Mouse (Mus musculus): ENCODE data around the gene Rnf180. TPM values are rescaled to one million over a fixed set of nuclear protein-coding genes. Genes with fewer than 3 reads are reported as not detected.

The Rnf180 gene
- polyA plus RNA-seq, 1 experiment from 2014 or later, result 2.2 TPM

GRCm38 (mm10) chr13:105300009-105300346 is 5.4 kb upstream of the Rnf180 start:
- Histone ChIP-seq H3K9me3 (ENCODE audit: control insufficient read depth, low read length) (no peaks in the 10 kb centered on the region), H3K27ac (ENCODE audit: low read depth, low read length) (no peak overlapping the region; the same call in 1 of the 2 replicates), H3K4me1 (replicated peaks; ENCODE audit: control insufficient read depth, insufficient read depth, low read length) (no peaks in the 10 kb centered on the region), H3K36me3 (ENCODE audit: control insufficient read depth, insufficient read depth, low read length) (no peaks in the 10 kb centered on the region), H3K4me3 (ENCODE audit: low read depth, low read length) (no peak overlapping the region), H3K9ac (ENCODE audit: low read depth, low read length) (no peak overlapping the region), H3K4me2 (no peak overlapping the region), H3K27me3 (replicated peaks; ENCODE audit: control insufficient read depth, insufficient read depth, low read length) (no peaks in the 10 kb centered on the region)
- WGBS, result 33% methylated on average over 4 of the region's 4 CpGs
- DNase-seq (ENCODE audit: low spot score) (no peak), ATAC-seq (replicated peaks; ENCODE audit: low FRiP score) (peak; percentile 77)

- no peak overlapping the region for H3K9ac ChIP-seq (ENCODE audit: low read depth, low read length)
- ATAC-seq (replicated peaks; ENCODE audit: low FRiP score) (peak; percentile 35; the same call in 1 of the 2 replicates), DNase-seq (ENCODE audit: low spot score) (no peak)
- no peaks in the 10 kb centered on the region for H3K27me3 ChIP-seq (replicated peaks; ENCODE audit: control insufficient read depth, insufficient read depth, low read length)
- WGBS, result 34% methylated on average over 4 of the region's 4 CpGs
- no peak overlapping the region; the same call in 1 of the 2 replicates for H3K27ac ChIP-seq (ENCODE audit: low read depth, low read length)
- H3K4me3 ChIP-seq (ENCODE audit: low read depth, low read length), result no peak overlapping the region
- H3K36me3 ChIP-seq (ENCODE audit: control insufficient read depth, insufficient read depth, low read length), result no peaks in the 10 kb centered on the region
- H3K4me2 ChIP-seq, result peak overlapping the region; percentile 6; the same call in 1 of the 2 replicates
- H3K9me3 ChIP-seq (ENCODE audit: control insufficient read depth, low read length), result no peaks in the 10 kb centered on the region
- no peaks in the 10 kb centered on the region for H3K4me1 ChIP-seq (replicated peaks; ENCODE audit: control insufficient read depth, insufficient read depth, low read length)
Observed at GRCm38 (mm10) chr13:105299162-105300008, 4.8 kb upstream of the Rnf180 start.

GRCm38 (mm10) chr13:105293781-105294667 is 591 bp downstream of the Rnf180 start:
- Histone ChIP-seq H3K4me1 (replicated peaks; ENCODE audit: control insufficient read depth, insufficient read depth, low read length) (peaks cover 2% of the 10 kb centered on the region; the same call in 1 of the 2 replicates), H3K27me3 (replicated peaks; ENCODE audit: control insufficient read depth, insufficient read depth, low read length) (no peaks in the 10 kb centered on the region), H3K9me3 (ENCODE audit: control insufficient read depth, low read length) (no peaks in the 10 kb centered on the region), H3K4me2 (peak overlapping the region; percentile 94), H3K9ac (ENCODE audit: low read depth, low read length) (peak overlapping the region; percentile 68), H3K36me3 (ENCODE audit: control insufficient read depth, insufficient read depth, low read length) (no peaks in the 10 kb centered on the region), H3K4me3 (ENCODE audit: low read depth, low read length) (peak overlapping the region; percentile 75), H3K27ac (ENCODE audit: low read depth, low read length) (no peak overlapping the region; the same call in 1 of the 2 replicates)
- DNase-seq (ENCODE audit: low spot score) (peak; percentile 62), ATAC-seq (replicated peaks; ENCODE audit: low FRiP score) (peak; percentile 64)
- WGBS, result under 1% methylated on average over 62 of the region's 91 CpGs

- Histone ChIP-seq H3K9ac (ENCODE audit: low read depth, low read length) (no peak overlapping the region), H3K36me3 (ENCODE audit: control insufficient read depth, insufficient read depth, low read length) (no peaks in the 10 kb centered on the region), H3K9me3 (ENCODE audit: control insufficient read depth, low read length) (no peaks in the 10 kb centered on the region), H3K4me2 (no peak overlapping the region), H3K4me1 (replicated peaks; ENCODE audit: control insufficient read depth, insufficient read depth, low read length) (peaks cover 2% of the 10 kb centered on the region; the same call in 1 of the 2 replicates), H3K4me3 (ENCODE audit: low read depth, low read length) (no peak overlapping the region), H3K27ac (ENCODE audit: low read depth, low read length) (no peak overlapping the region), H3K27me3 (replicated peaks; ENCODE audit: control insufficient read depth, insufficient read depth, low read length) (no peaks in the 10 kb centered on the region)
- ATAC-seq (replicated peaks; ENCODE audit: low FRiP score) (no peak), DNase-seq (ENCODE audit: low spot score) (no peak)
- WGBS, result 40% methylated on average over 4 of the region's 4 CpGs
Observed at GRCm38 (mm10) chr13:105291816-105292215, 2.8 kb downstream of the Rnf180 start.

- H3K9me3 ChIP-seq (ENCODE audit: control insufficient read depth, low read length), result no peaks in the 10 kb centered on the region
- H3K27me3 ChIP-seq (replicated peaks; ENCODE audit: control insufficient read depth, insufficient read depth, low read length), result no peaks in the 10 kb centered on the region
- H3K4me2 ChIP-seq, result no peak overlapping the region
- 76% methylated on average over 2 of the region's 2 CpGs for WGBS
- ATAC-seq (replicated peaks; ENCODE audit: low FRiP score) (no peak), DNase-seq (ENCODE audit: low spot score) (no peak)
- no peak overlapping the region for H3K4me3 ChIP-seq (ENCODE audit: low read depth, low read length)
- no peaks in the 10 kb centered on the region for H3K36me3 ChIP-seq (ENCODE audit: control insufficient read depth, insufficient read depth, low read length)
- H3K4me1 ChIP-seq (replicated peaks; ENCODE audit: control insufficient read depth, insufficient read depth, low read length), result peaks cover 2% of the 10 kb centered on the region; the same call in 1 of the 2 replicates
- H3K9ac ChIP-seq (ENCODE audit: low read depth, low read length), result no peak overlapping the region
- H3K27ac ChIP-seq (ENCODE audit: low read depth, low read length), result no peak overlapping the region
Observed at GRCm38 (mm10) chr13:105290594-105290993, 4.0 kb downstream of the Rnf180 start.

GRCm38 (mm10) chr13:105290021-105290420 is 4.6 kb downstream of the Rnf180 start:
- whole genome bisulfite sequencing, result 52% methylated on average over 5 of the region's 5 CpGs

GRCm38 (mm10) chr13:105279397-105280018 is 15.1 kb downstream of the Rnf180 start:
- H3K36me3 ChIP-seq (ENCODE audit: control insufficient read depth, insufficient read depth, low read length), result no peaks in the 10 kb centered on the region
- ATAC-seq (replicated peaks; ENCODE audit: low FRiP score), result peak; percentile 58; the same call in 1 of the 2 replicates
- H3K9ac ChIP-seq (ENCODE audit: low read depth, low read length), result no peak overlapping the region
- H3K4me3 ChIP-seq (ENCODE audit: low read depth, low read length), result no peak overlapping the region
- no peak overlapping the region for H3K4me2 ChIP-seq
- 72% methylated on average over 8 of the region's 8 CpGs for WGBS
- no peaks in the 10 kb centered on the region for H3K4me1 ChIP-seq (replicated peaks; ENCODE audit: control insufficient read depth, insufficient read depth, low read length)
- no peaks in the 10 kb centered on the region for H3K9me3 ChIP-seq (ENCODE audit: control insufficient read depth, low read length)
- no peaks in the 10 kb centered on the region for H3K27me3 ChIP-seq (replicated peaks; ENCODE audit: control insufficient read depth, insufficient read depth, low read length)
- H3K27ac ChIP-seq (ENCODE audit: low read depth, low read length), result no peak overlapping the region
- no peak for DNase-seq (ENCODE audit: low spot score)

More at GRCm38 (mm10) chr13:105290021-105290420, 4.6 kb downstream of the Rnf180 start:
- H3K4me2 ChIP-seq, result no peak overlapping the region
- ATAC-seq (replicated peaks; ENCODE audit: low FRiP score), result no peak
- no peaks in the 10 kb centered on the region for H3K27me3 ChIP-seq (replicated peaks; ENCODE audit: control insufficient read depth, insufficient read depth, low read length)
- H3K36me3 ChIP-seq (ENCODE audit: control insufficient read depth, insufficient read depth, low read length), result no peaks in the 10 kb centered on the region
- DNase-seq (ENCODE audit: low spot score), result no peak
- no peaks in the 10 kb centered on the region for H3K9me3 ChIP-seq (ENCODE audit: control insufficient read depth, low read length)
- no peak overlapping the region for H3K4me3 ChIP-seq (ENCODE audit: low read depth, low read length)
- H3K9ac ChIP-seq (ENCODE audit: low read depth, low read length), result no peak overlapping the region
- H3K27ac ChIP-seq (ENCODE audit: low read depth, low read length), result no peak overlapping the region
- H3K4me1 ChIP-seq (replicated peaks; ENCODE audit: control insufficient read depth, insufficient read depth, low read length), result peaks cover 2% of the 10 kb centered on the region; the same call in 1 of the 2 replicates

GRCm38 (mm10) chr13:105270394-105271094 is 24.1 kb downstream of the Rnf180 start:
- Histone ChIP-seq H3K4me1 (replicated peaks; ENCODE audit: control insufficient read depth, insufficient read depth, low read length) (no peaks in the 10 kb centered on the region), H3K36me3 (ENCODE audit: control insufficient read depth, insufficient read depth, low read length) (no peaks in the 10 kb centered on the region; the same call in 1 of the 2 replicates), H3K9ac (ENCODE audit: low read depth, low read length) (no peak overlapping the region), H3K4me2 (no peak overlapping the region), H3K27me3 (replicated peaks; ENCODE audit: control insufficient read depth, insufficient read depth, low read length) (no peaks in the 10 kb centered on the region), H3K4me3 (ENCODE audit: low read depth, low read length) (no peak overlapping the region), H3K9me3 (ENCODE audit: control insufficient read depth, low read length) (peaks cover 6% of the 10 kb centered on the region; the same call in 1 of the 2 replicates), H3K27ac (ENCODE audit: low read depth, low read length) (no peak overlapping the region)
- WGBS, result 84% methylated on average over 8 of the region's 8 CpGs
- DNase-seq (ENCODE audit: low spot score), result no peak
- no peak for ATAC-seq (replicated peaks; ENCODE audit: low FRiP score)

Measured in liver, embryonic 11.5 days (tissue).